Mouse (Mus musculus) kidney, adult 18-20 months (tissue): ENCODE data around the gene Isy1.

Experiments
- DNase-seq: peaks from one replicate; pipeline ENCODE4 v3.0.0; 2021

The Isy1 gene

DNA sequence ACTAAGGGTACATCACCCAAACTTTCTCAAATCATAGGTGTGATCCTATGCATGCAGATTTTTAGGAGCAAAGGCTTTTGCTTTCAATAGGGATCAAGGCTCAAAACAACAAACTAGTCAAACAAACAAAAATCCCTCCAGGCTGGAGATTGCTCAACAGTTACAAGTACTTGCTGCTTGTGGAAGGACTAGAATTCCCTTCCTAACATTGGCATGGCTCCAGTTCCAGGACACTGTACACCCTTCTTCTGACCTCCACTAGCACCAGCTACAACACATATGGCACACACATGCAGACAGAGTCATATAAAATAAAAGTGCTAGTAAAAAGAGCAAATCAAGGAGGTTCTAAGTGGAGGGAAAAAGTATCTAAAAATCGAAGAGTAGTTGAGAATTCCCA is 8.2 kb upstream of the Isy1 start:
- no peak for DNase-seq

DNA sequence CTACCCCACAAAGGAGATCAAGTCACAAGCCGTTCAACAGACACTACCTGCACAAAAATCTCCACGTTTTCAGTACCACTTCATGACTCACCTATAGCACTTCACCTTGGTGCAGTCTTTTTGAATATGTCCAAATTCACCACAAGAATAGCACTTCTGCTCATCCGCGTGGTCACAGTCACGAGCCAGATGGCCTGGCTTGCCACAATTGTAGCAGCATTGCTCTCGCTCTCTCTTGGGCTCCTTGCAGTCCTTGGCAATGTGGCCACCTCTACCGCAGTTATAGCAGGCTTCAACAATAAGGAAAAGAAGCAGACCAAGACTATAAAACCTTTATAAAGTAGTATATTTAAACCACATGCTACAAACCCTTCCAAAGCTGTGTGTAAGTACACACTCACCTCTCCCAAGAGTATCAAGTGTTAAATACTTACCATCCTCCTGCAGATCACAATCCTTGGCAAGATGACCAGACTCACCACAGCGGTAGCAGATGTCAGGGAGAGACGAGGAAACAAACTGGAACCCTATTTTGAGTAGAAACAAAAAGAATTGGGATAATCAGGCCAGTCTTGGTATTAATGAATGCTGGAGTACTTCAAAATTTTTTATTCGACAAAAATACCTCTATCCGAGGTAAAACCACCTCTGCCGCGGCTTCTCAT is 6.6 kb upstream of the Isy1 start:
- DNase-seq: no peak

DNA sequence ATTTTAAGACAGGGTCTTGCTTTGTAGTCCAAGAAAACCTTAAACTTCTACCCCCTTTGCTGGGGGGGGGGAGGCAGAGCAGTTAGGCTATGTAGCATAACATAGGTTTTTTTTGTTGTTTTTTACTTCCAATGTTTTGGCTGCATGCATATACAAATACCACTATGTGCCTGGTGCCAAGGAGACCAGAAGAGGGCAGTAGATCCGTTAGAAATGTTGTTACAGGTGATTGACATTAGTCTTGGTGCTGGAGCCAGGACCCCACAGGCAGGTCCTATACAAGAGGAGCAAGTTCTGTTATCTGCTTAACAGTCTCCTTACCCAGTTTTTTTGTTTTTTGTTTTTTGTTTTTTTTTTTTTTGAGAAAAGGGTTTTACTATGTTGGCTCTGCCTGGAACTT is 3.7 kb upstream of the Isy1 start:
- DNase-seq: no peak

DNA sequence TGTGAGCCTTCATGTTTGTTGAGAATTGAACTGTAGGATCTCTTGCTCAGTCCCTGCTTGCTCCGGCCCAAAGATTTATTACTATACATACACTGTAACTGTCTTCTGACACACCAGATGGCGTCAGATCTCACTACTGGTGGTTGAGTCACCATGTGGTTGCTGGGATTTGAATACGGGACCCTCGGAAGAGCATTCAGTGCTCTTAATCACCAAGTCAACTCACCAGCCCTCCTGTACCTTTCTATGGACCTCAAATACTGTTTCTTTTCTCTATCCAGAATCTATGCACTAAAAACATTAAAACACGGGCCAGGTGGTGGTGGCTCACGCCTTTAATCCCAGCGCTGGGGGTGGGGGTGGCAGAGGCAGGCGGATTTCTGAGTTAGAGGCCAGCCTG is 3.0 kb upstream of the Isy1 start:
- no peak for DNase-seq

DNA sequence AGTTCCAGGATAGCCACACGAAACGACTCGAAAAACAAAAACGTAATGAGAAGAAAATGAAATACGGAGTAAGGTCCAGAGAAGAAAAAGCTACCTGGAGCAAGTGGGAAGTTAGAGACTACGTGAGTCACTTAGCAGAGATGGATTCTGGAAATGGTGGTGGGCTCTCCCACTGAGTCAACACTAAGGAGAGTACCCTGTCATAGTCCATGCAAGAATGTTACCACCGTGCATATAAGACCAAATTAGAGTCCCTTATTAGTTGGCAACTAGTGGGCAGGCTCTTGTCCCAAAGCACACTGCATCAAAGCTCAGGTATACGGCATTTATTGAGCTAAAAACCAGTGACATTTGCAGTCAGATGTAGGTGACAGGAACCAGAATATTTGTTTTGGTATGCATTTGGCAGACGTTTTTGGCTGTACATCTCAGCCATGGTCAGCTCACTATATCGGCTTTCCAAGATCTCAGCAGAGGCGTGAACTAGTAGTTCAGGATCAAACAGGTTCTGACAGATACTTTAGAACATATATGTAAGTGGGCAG is 1.3 kb upstream of the Isy1 start:
- DNase-seq: no peak

DNA sequence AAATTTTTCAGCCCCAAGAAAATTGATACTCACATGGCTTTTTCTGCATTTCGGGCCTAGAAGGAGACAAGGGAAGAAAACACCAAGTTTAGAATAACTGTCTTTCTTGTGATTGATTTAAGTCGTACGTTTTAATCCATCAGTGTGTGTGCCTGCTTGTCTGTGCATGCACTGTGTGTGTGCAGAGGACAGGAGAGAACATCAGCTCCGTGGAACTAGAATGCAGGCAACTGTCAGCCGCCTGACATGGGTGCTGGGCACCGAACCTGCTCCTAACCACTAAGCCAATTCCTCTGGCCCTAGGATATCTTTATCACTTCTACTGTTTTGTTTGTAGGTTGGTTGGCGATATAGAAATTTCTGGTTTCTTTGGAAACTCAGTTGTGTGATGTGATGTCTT is 2.9 kb downstream of the Isy1 start, which contains the start of gene Gm45140:
Gene Gm45140 (minus strand): TSS at position 101 of the 400 bp plus-strand sequence.
- DNase-seq: no peak

DNA sequence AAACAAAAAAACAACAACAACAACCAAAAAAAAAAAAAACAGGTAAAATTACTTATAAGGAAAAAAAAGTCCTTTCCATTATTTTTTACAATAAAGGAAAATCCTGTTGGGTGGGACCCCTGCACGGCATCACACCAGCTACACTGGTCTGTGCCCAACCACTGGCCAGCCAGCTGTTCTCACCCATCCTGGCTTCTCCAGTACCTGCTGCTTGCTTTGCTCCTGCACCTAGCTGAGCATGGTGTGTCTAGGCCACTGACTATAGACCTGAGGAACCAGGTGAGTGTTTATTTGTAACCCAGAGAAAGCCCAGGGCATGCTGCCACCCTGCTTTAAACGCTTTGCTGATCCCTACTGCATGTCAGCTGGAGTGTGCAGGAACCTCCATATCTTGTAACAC is 18.2 kb downstream of the Isy1 start:
- no peak for DNase-seq

DNA sequence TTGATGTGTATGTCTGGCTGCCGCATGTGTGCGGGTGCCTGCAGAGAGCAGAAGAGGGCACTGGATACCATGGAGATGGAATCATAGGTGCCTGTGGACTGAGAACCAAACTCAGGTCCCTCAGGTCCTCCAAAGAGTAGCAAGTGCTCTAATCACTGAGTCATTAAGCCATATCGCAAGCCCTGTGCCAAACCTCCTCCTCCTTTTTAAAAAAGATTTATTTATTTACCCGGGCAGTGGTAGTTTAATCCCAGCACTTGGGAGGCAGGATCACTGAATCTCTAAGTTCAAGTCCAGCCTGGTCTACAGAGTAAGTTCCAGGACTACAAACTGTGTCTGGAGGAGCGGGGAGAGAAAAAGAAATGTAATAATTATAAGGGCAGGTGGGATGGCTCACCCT is 24.1 kb downstream of the Isy1 start:
- no peak for DNase-seq

DNA sequence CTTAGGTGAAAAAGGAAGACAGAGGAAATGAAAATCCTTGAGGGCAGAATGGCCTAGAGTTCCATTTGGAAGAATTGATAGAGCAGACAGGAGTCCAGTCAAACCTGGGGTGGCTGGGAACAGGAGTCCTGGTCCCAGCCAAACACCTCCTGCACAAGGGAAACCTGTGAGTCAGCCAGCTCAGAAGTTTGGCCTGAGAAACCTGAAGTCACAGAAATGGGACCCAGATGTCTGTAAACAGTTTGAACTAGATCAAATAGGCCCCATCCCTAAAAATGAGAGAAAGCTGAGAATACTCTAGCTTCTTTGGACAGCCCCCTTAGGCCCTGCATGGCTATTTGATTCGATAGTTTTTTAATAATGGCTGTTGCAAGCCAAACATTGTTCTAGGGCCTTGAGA is 25.9 kb downstream of the Isy1 start:
- no peak for DNase-seq

DNA sequence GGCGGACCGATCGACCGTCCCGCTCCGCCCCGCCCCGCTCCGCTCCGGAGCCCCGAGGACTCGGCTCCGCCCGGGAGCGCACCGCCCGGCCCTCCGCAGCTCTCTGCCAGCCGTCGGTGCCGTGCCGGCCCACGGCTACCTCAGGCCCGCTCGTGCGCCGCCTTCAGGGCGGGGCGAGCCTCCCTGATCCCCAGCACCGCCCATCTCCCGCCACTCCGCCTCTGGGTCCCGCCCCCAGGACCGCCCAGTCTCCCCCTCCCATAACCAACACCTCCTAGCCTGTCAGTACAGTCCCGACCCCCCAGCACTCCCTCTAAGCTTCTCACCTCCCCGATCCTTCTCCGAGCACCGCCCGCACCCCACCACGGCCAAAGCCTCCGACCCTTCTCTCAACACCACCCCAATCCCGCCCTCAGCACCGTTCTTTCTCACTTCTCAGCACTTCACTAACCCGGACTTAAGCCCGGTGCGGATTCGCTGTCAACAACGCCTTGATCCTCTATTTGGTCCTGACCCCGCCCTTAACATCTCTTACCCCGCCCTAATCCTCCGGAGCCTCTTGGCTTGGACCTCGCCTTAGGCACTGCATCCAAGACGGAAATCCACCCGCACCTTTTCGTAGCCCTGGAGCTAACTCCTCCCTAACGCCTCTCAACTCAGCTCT is 26.8 kb downstream of the Isy1 start, which contains the start of gene Rab43:
Gene Rab43 (minus strand): TSS at position 490 of the 664 bp plus-strand sequence.
- peak; percentile 98 for DNase-seq

DNA sequence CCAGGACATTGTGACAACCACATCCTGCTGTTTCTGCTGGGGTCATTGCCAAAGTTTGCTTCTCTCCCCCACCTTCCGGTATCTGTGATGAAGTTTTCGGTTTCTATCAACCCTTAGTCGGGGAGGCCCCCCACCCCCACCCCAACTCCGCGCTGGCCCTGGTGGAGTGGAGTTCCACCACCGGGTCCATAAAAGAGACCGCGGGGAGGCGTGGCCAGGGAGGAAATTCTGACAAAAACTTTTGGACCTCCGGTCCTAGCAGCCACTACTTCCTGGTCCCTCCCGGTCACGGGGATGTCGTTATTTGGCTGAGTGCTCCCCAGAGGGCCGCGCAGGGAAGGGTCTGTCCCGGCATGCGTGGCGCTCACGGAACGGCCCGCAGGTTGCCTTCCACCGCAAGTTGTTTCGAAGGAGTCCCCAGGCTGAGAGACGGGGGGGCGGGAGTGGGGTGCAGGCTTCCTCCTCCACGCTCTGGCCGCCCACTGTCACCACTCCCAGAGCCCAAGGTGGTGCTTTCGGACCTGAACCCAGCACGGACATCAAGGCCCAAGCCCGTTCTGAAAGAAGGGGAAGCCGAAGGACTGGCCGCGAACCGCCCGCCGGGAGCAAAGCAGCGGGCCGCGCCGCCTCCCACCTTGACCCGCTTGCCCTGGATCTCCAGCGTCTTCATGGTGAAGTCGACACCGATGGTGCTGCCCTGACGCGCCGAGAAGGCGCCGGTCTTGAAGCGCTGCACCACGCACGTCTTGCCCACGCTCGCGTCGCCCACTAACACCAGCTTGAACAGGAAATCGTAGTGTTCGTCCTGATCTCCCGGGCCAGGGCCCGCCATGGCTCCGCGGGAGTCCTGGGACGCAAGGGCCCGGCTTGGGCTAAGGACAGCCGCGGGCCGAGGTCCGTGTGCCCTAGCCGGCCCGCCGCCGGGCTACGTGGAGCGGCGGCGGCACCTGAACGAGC is 27.6 kb downstream of the Isy1 start:
- DNase-seq: peak; percentile 80

DNA sequence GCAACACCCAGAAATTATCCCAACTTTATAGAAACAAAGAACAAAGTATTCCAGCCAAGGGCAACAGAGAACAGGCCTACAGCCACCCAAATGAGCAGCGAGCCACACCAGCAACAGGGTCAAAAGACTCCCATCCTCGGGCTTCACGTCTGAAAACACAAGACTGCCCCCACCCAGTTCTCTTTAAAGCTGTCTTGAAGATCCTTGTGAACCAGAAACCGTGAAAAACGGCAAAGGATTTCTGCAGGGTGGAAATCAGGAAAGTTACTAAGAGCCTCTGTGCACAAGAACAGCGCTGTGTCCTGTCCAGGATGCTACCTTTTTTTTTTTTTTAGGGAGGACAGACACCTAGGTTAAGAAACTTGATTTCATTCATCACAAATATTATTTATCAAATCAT is 28.3 kb downstream of the Isy1 start:
- DNase-seq: no peak

DNA sequence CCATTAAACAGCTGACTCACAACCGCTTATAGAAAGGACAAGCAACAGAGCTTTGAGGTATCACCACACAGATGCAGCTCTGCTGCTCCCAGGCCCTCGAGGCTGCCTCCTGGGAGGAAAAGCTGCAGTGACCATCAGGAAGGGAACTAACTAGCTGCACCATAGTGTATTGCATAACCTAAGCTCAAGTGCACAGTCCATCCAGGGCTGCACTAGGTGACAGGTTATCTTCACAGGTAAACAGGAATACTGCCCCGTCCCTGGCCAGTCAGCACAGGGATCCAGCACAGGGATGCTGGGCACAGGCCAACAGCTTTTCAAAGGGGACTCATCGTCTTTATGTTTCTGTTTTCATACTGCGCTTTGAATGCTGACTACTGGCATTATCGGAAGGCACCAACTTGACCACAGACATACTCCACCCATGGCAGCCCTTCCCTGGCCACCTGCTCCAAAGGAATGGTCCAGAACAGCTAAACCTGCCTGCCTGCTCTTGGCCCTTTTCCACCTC is 28.9 kb downstream of the Isy1 start:
- peak; percentile 35 for DNase-seq

DNA sequence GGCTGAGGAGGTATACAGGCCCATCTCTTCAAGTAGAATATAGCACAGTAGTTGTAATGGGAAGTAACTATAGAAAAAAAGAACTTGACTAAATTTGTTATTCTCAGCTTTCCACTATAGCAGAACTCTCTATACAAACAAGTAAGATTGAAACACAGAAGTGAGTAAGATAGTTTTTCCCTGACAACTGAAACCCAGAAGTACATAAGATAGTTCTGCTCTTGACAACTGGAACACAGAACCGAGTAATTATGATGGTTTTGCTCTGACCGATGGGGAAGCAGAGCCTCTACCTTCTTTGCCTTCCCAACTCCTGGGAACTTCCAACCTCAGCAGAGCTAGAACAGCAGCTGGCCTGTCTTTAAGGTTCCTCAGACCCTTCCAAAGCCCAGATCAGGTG is 29.5 kb downstream of the Isy1 start:
- no peak for DNase-seq

DNA sequence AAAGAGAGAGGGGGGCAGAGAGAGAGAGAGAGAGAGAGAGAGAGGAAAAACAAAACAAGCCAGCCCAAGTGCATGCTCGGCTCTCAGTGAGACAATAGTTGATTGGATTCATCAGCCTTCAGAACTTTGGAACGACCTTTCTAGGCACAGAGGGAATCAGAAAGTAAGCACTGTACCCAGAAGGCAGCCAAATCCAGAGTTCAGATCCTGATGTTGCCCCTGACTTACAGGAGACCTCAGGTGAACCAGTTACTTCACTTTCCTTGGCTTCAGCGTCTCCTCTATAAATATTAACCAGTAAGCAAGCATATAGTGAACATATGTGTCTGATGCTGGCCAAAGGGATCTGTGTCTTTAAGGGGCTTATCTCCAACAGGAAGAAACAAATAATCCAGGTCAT is 30.1 kb downstream of the Isy1 start:
- DNase-seq: no peak

DNA sequence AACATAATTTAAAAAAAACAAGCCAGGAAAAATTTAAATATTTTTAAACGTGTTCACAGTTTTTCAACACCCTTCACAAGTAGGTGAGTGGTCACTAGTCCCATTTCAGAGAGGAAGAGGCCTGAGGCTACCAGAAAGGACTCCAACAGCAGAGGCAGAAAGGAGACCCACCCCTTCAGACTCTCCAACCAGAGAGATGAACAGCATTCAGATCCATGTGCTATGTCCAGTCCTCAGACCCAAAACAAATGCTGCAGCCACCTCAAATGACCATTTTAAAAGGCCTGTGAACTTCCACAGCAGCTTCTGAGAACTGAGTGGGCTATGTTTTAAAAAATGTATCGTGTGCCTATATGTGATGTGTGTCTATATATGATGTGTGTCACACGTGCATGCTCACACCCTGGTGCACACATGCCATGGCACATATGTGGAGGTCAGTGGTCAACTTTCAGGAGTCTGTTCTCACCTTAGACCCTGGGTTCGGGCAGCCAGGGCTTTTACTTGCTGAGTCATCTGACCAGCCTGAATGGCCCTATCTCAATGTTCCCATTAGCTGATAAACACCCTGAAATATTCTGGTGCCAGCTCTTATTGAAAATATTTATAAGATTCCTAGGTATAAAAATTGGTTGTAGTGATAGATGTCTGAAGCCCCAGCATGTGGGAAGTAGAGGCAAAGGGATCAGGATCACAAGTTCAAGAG is 30.7 kb downstream of the Isy1 start:
- no peak for DNase-seq

DNA sequence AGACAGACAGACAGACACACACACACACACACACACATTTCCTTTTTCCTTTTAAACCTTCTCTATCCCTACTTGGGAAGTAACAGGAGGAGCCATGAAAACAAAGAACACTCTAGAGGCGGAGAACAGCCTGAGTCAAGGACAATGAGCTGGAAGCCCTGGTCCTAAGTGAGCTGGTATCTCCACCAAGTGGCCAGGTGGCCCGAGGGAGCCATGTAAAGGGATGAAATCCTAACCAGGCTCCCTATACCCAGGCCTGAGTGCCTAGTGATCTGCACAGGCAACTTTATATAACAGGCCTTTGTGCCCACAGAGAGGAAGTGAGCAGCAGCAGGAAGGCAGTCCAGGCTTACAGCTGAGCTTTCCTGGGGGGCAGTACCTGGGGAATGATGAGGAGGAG is 31.7 kb downstream of the Isy1 start:
- no peak for DNase-seq

DNA sequence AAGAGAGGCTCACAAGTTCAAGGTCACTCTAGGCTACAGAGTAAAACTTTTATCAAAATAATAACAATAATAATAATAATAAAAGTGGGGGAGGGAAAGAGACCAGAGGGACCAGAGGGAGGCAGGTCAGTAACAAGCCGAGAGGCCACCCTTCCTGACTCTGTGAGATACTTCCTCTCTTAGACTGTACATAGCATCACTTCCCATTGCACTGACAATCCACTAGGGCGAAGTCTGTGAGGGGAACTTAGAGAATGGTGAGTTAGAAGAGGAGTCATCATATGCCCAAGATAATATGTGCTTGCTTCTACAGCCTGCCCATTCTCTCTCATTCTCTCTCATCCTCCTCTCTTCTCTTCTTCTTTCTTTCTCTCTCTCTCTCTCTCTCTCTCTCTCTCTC is 32.6 kb downstream of the Isy1 start:
- no peak for DNase-seq

DNA sequence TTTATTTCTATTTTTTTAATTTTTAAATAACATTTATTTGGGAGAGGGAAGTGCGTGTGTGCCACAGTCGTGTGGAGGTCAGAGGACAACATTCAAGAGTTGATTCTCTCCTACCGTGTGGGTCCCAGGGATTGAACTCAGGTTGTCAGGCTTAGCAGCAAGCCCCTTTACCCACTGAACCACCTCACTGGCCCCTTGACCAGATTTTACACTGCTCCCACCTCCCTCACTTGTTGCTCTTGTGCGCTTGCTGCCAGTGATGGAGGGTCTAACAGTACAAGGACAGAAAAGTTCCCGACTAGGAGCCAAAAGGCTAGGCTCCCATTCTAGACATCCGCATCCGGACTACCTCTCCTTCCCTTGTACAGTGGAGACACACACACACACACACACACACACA is 33.1 kb downstream of the Isy1 start:
- DNase-seq: no peak

DNA sequence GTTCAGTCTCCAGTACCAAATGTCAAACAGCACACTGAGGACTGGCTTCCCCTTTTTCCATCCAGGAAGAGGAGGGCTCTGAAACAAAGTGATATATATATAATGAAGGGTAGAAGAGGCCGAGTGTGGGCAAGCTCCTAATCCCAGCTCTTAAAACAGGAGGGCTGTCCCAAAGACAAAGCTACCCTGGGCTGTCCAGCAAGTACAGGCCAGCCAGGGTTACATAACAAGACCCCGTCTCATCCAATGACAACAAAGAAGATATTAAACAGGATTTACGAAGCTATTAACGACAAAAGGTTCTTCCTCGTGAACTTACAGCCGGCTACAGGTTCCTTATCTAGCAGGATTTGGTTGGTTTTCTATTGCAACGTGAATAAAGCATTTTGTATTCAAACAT is 33.7 kb downstream of the Isy1 start:
- no peak for DNase-seq

DNA sequence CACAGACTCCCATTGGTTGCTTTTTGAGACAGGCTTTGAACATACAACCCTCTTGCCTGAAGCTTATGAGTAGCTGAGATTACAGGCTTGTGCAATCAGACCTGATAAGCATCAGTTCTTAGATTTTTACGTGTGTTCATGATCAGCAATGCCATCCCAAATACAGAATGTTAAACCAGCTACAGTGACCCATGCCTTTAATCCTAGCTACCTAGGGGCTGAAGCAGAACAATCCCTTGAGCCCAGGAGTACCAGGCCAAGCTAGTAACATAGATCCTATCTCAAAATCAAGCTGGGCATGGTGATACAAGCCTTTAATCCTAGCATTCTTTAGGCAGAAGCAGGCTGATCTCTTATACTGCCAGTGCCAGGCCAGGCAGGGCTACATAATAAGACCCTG is 34.6 kb downstream of the Isy1 start:
- DNase-seq: no peak

DNA sequence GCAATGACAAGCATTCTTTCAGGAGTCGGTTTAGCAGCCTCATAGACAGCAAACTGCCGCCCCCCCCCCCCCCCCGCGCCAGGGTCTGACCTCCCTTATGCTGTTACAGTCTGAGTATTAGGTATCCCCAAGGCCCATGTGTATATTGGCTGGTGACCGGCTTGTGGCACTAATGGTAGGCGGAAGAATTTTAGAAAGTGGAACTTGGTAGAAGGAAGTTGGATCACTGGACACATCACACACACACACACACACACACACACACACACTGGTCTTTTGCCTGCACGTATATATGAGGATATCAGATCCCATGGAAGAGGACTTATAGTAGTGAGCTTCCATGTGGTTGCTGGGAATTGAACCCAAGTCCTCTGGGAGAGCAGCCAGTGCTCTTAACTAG is 36.1 kb downstream of the Isy1 start:
- no peak for DNase-seq

DNA sequence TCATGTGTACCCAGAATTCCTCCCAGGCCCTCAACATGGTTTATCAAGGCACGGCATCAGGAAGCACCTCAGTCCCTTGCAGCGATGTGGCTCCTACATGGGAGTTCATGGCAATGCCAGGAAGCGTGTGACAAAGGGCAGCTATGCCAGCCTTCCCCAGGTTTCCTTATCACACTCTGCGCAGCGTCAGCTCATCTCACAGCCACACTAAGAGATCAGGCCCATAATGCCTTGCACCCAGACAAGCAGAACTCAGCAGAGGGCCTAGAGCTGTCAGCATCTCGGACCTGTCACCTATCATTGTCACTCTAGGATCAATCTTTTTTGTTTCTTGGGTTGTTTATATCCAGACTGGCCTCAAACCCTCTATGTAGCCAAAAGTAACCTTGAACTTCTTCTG is 39.0 kb downstream of the Isy1 start:
- no peak for DNase-seq
